Mouse (Mus musculus): ENCODE measurements at regions not wholly inside any gene's neighbourhood (a gene's known extent, or its start where the extent isn't known, plus 50 kb on each side); places are given as distances from the start of the nearest gene placed in this dataset.
"Not testable (repeated sequence)": the region's sequence is repeated elsewhere in the genome, so short reads cannot be mapped to it uniquely, and the experiment has no call there.

GRCm38 (mm10) chrX:65778656-65779370, 525.2 kb downstream of the 4930447F04Rik start:
- not testable (repeated sequence) for DNase-seq (ENCODE audit: low read depth, low spot score)

DNA sequence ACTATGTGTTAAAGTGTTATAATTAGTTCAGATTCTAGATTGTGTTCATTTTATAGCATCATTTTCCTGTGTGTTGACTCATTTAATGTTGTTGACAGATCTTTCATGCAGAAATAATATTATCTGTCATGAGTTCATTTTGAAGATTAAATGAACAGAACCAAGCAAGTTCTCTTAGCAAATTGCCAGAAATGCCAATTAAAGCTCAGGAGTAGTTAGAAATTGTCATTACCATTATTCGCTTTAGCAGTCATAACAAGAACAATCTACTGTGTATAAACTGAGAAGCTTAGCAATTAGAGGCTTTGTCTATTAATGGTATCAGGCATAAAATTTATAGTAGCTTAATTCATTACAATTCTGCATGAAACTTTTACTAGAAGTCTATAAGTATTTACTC, 534.2 kb downstream of the 4930447F04Rik start:
- no peak for DNase-seq (ENCODE audit: low read depth, low spot score)

GRCm38 (mm10) chrX:65734577-65734976, 569.4 kb downstream of the 4930447F04Rik start:
- peak; percentile 36 for DNase-seq (ENCODE audit: low read depth, low spot score)

- DNase-seq (ENCODE audit: low read depth, low spot score) = peak; percentile 7
Observed at GRCm38 (mm10) chrX:65715562-65715961, 588.5 kb downstream of the 4930447F04Rik start.

All from brain, adult 2 months (tissue).